ENCODE assay signal across 9 mouse cellular contexts in the genomic region with DNA sequence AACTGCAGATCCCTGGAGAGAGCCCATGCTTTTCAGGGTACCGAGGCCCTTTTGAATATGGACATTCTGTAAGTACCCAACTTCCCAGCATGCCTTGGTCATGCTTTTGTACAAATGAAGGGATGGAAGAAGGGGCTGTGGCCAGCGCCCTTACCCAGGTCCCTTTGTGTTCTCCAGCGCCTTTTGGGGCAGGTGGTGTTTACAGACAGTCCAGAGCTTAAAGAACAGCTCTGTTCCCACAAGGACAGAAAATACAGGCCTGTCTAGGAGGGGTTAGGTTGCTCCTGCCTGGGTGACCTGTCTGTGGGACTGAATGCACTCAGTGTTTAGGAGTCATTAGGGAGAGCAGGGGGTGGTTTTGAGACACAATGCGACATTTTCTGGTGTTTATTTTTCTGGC. TPM values are rescaled to one million over a fixed set of nuclear protein-coding genes. Genes with fewer than 3 reads are reported as not detected.
DNase-seq lines count a peak whose midpoint lies in the region; ATAC-seq and TF ChIP-seq lines count a peak whose summit lies in the region.
"Had no signal": no experiment of that assay in that cellular context is flagged by ENCODE, and none has a peak within 500 bp of the region (broad histone marks: within the 10 kb centered on the region; RNA-seq: fewer than 3 reads in every experiment).

No protein-coding gene starts in this region.

- intact Hi-C loops in left cerebral cortex, postnatal 25 days (cut with DNase I) = no loop called here

- no peak for ATAC-seq in lung, postnatal 0 days
- no peak for ATAC-seq in forebrain, postnatal 0 days
- no peak for ATAC-seq in liver, postnatal 0 days
- ATAC-seq: Patski had no signal

- TF ChIP-seq CTCF in lung, postnatal 0 days (IDR thresholded peaks at IDR 0.05) = no peak
- no peak for TF ChIP-seq CTCF in forebrain, postnatal 0 days (IDR thresholded peaks at IDR 0.05; ENCODE audit: low read depth)
- TF ChIP-seq CTCF in liver, postnatal 0 days (IDR thresholded peaks at IDR 0.05; ENCODE audit: low read depth) = no peak

- TF ChIP-seq EP300 in lung, postnatal 0 days (IDR thresholded peaks at IDR 0.05) = no peak
- no peak for TF ChIP-seq EP300 in liver, postnatal 0 days (IDR thresholded peaks at IDR 0.05; ENCODE audit: low read depth)

- H3K36me3 ChIP-seq in lung, postnatal 0 days (ENCODE audit: insufficient read depth, low read length) = no peaks in the 10 kb centered on the region
- H3K36me3 ChIP-seq in forebrain, postnatal 0 days (ENCODE audit: insufficient read depth) = no peaks in the 10 kb centered on the region
- no peaks in the 10 kb centered on the region for H3K36me3 ChIP-seq in liver, postnatal 0 days (replicated peaks; ENCODE audit: insufficient read depth, low read length)

- H3K4me3 ChIP-seq in lung, postnatal 0 days (ENCODE audit: low read depth, low read length) = no peak overlapping the region
- H3K4me3 ChIP-seq in forebrain, postnatal 0 days (ENCODE audit: low read depth, low read length) = no peak overlapping the region
- no peak overlapping the region for H3K4me3 ChIP-seq in liver, postnatal 0 days (ENCODE audit: low read depth, low read length)

- H3K9ac ChIP-seq in lung, postnatal 0 days (replicated peaks; ENCODE audit: low read depth) = peak overlapping the region; percentile 19; the same call in 1 of the 2 replicates
- peak overlapping the region; percentile 34 for H3K9ac ChIP-seq in forebrain, postnatal 0 days
- no peak overlapping the region for H3K9ac ChIP-seq in liver, postnatal 0 days (replicated peaks)
- H3K9ac ChIP-seq: liver, embryonic 14.5 days had no signal

- H3K27ac ChIP-seq in lung, postnatal 0 days (ENCODE audit: low read length) = peak overlapping the region; percentile 39
- H3K27ac ChIP-seq in forebrain, postnatal 0 days (ENCODE audit: low read depth, low read length) = no peak overlapping the region
- 0 out of 2 replicates have a peak overlapping the region, but pooled peaks have one; percentile 26 for H3K27ac ChIP-seq in liver, postnatal 0 days (ENCODE audit: low read depth)
- H3K27ac ChIP-seq: liver, embryonic 14.5 days had no signal

- 21% methylated on average over 4 of the region's 4 CpGs for WGBS in lung, postnatal 0 days
- WGBS in forebrain, postnatal 0 days = 5% methylated on average over 4 of the region's 4 CpGs
- 54% methylated on average over 4 of the region's 4 CpGs for WGBS in liver, postnatal 0 days (ENCODE audit: insufficient replicate concordance)

- peaks cover 52% of the 10 kb centered on the region for H3K4me1 ChIP-seq in lung, postnatal 0 days (ENCODE audit: insufficient read depth, low read depth, low read length)
- H3K4me1 ChIP-seq in forebrain, postnatal 0 days (ENCODE audit: insufficient read depth) = peaks cover 33% of the 10 kb centered on the region
- peaks cover 76% of the 10 kb centered on the region for H3K4me1 ChIP-seq in liver, postnatal 0 days (ENCODE audit: insufficient read depth)

- no peak overlapping the region for H3K4me2 ChIP-seq in lung, postnatal 0 days (replicated peaks; ENCODE audit: low read depth, low read length)
- no peak overlapping the region for H3K4me2 ChIP-seq in forebrain, postnatal 0 days (ENCODE audit: low read depth)
- H3K4me2 ChIP-seq in liver, postnatal 0 days (ENCODE audit: low read depth, low read length) = no peak overlapping the region

- no peaks in the 10 kb centered on the region for H3K9me3 ChIP-seq in lung, postnatal 0 days (ENCODE audit: low read length)
- H3K9me3 ChIP-seq in forebrain, postnatal 0 days (ENCODE audit: low read length) = no peaks in the 10 kb centered on the region
- H3K9me3 ChIP-seq in liver, postnatal 0 days (ENCODE audit: low read length) = no peaks in the 10 kb centered on the region

- DNase-seq in lung, postnatal 0 days (ENCODE audit: low spot score) = no peak
- DNase-seq in lung, adult 18-20 months = no peak
- DNase-seq in forebrain, postnatal 0 days = no peak
- DNase-seq in liver, postnatal 0 days = no peak
- DNase-seq in right cerebral cortex, postnatal 10 days (ENCODE audit: low spot score in 2 of 2) = no peak
- DNase-seq in left cerebral cortex, postnatal 25 days (ENCODE audit: low spot score in 2 of 2) = no peak
- no peak for DNase-seq in thymus, postnatal 10 days (ENCODE audit: low spot score in 2 of 2)

- H3K27me3 ChIP-seq in lung, postnatal 0 days (replicated peaks; ENCODE audit: insufficient read depth, low read length) = no peaks in the 10 kb centered on the region
- no peaks in the 10 kb centered on the region for H3K27me3 ChIP-seq in forebrain, postnatal 0 days (ENCODE audit: insufficient read depth, low read length)
- H3K27me3 ChIP-seq in liver, postnatal 0 days (ENCODE audit: insufficient read depth, low read length) = no peaks in the 10 kb centered on the region
- H3K27me3 ChIP-seq: Patski had no signal

RNA-seq across cellular contexts. Expression of gene Prrc2b, which starts 6.4 kb away (rescaled TPM):
- polyA plus RNA-seq in lung, postnatal 0 days (2015; fragmentation: Nextera tagmentation; extraction: Ambion mirVana) = 21.2 and 24.6 TPM in 2 replicates
- total RNA-seq in forebrain, postnatal 0 days (2014; rRNA removed) = 92.1 and 131 TPM in 2 replicates
- polyA plus RNA-seq in forebrain, postnatal 0 days (2015; fragmentation: Nextera tagmentation; extraction: Ambion mirVana) = 40.7 and 60.4 TPM in 2 replicates
- polyA plus RNA-seq in liver, postnatal 0 days (2015; fragmentation: Nextera tagmentation; extraction: Ambion mirVana) = 7.5 and 8.4 TPM in 2 replicates
- 100 to 1,000 TPM; 240 TPM for total RNA-seq in left cerebral cortex, postnatal 25 days (2021)
